Mouse (Mus musculus) adrenal gland, postnatal 25 days (tissue): ENCODE data around the gene Fam81a. TPM values are rescaled to one million over a fixed set of nuclear protein-coding genes. Genes with fewer than 3 reads are reported as not detected.

Experiments used
- DNase-seq: peaks from one replicate; pipeline ENCODE4 v3.0.0; 2021; ENCODE audit warnings: mixed read lengths
- total RNA-seq: library from RNA; stranded (reverse); gene quantifications from 2 replicates; pipeline ENCODE4 v1.2.3, GENCODE M21; 2021

Fam81a gene
- total RNA-seq, 1 experiment from 2014 or later = 4.0 TPM

DNA sequence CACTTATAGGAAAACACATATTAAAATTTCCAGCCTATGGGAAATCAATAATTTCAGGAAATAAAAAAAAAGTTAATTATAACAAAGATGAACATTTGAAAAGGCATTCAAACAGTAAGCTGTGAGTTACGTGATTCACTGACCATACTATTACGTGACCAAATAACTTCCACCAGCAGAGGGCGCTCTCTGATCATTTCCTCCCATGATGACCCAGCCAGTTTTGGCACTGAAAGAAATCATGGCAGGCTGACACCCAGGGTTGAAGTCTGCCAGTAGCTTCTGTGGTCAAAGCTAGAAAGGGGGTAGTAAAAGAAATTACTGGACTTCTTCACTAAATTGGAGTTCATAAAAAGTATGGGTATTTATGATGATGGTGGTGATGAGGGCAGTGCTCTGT, 33.1 kb downstream of the Fam81a start:
- DNase-seq = peak; percentile 84

GRCm38 (mm10) chr9:70108151-70108550, 34.2 kb downstream of the Fam81a start:
- DNase-seq = no peak

DNA sequence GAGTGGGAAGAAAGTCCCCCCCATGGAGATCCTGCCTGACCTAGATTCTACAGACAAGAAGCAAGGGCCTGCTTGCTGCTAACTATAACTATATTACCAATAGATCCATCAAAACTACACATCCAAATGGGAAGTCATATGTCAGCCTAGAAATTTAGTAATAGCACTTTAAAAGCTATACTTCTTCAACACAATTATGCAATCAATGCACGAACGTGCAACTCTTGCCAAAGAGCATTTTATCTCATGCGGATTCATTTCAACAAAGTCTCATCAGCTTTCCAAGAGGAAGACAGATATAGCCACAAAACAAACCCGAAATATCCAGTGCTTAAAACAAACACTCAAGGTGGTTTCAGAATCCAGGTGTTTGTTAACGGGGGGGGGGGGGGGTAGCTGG, 36.8 kb downstream of the Fam81a start:
- DNase-seq = no peak

- peak; percentile 26 for DNase-seq
These were observed 39.3 kb downstream of the Fam81a start for GRCm38 (mm10) chr9:70103106-70103505.

DNA sequence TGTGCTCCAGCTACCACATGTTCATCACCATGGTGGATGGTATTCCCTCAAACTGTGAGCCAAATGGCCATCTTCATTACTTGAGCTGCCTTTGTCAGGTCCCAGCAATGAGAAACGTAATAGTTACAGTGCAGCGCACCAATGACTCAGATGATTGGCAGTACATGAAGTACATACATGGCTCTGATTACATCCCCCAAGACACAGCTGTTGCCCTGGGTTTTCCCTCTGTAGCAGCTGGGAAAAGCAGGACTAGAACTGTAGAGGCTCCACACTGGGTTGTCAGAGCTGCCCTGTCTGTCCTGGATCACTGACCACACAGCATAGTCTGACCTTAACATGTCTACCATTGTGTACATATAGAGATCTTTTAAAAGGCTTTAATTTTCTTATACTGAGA, 44.8 kb downstream of the Fam81a start:
- no peak for DNase-seq

DNA sequence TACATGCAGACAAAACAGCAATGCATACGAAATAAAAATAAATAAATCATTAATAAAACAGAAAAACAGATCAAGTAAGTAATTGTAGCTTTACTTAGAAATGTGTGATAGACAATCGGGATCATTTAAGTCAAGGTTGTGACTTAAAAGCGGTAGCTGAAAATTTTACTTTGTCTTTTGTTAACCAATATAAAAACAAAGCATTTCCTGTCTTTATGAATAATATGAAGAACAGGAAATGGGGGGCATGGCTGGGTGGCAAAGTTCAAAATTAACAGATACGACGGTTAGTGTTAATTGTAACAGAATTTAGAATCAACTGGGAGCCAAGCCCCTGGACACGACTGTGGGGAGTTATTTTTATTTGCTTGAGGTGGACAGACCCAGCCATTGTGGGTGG, 47.3 kb downstream of the Fam81a start:
- DNase-seq = no peak

DNA sequence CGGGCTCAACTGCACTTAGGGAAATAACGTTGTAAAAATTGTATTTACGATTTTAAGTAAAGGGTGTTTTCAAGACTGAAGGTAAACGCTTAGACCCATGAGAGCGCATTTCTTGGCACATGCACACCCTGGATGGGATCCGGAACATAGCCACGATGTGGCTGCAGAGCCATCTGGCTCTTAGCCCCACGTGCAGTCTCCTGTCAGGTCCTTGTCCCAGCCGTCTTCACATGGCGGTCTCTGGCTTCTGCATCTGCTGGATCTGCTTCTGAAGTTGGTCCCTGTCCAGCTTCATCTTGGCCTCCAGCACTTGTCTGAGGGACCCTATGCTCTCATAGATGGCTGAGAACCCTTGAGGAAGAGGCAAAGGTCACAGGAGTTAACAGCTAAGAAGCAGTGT, 51.8 kb downstream of the Fam81a start:
- DNase-seq = no peak

GRCm38 (mm10) chr9:70088786-70089096, 53.6 kb downstream of the Fam81a start:
- no peak for DNase-seq

DNA sequence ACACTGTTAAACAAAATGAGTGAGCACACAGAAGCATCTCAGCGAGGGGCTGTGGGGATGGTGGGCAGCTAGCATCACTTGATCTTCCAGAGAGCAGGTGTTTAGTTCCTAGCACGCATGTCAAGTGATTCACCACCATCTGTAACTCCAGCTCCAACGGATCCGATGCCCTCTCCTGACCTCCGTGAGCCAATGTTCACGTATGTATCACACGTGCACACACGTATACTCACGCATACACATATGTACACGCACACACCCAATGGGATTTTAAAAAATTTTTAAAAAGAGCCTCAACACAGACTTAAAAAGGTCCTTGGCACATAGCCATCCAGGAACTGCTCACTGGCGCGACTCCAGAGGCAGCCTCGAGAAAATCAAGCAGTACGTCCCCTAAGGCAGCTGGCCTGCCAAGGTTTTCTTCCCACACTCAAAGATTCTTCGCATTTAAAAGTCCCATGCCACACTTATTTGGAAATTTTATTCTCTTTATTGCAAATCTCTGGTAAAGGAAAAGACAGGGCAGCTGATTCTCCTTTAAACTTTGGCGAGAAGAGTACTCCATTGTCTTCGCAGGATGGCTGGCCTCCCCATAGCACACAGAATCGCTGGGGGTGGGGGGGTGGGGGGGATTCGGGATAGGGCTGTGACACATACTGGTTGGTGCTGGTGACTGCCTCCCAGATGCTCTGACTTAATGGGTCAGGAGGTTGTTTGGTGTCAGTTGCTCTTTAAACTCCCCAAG, 54.1 kb downstream of the Fam81a start:
- DNase-seq = peak; percentile 45

DNA sequence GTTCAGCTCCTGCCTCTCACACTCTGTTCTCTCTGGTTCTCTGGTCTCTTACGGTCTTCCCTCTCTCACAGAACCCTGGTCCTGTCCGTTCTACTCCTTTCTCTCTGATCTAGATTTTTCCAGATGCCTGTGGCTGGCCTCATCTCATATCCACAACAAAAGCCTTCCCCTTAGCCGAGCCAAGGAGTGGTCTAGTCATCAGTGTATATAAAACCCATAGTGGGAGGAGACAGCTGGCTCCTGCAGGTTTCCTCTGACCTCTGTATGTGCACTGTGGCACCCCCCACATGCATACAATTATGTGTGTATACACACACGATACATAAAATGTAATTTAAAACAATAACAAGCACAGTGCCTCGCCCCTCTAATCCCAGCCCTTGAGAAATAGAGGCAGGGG, 55.0 kb downstream of the Fam81a start:
- no peak for DNase-seq

GRCm38 (mm10) chr9:70086091-70086490, 56.3 kb downstream of the Fam81a start:
- no peak for DNase-seq

- DNase-seq = peak; percentile 53
These were observed 58.3 kb downstream of the Fam81a start for GRCm38 (mm10) chr9:70084107-70084506.

GRCm38 (mm10) chr9:70082357-70083204, 59.8 kb downstream of the Fam81a start:
- DNase-seq = no peak

DNA sequence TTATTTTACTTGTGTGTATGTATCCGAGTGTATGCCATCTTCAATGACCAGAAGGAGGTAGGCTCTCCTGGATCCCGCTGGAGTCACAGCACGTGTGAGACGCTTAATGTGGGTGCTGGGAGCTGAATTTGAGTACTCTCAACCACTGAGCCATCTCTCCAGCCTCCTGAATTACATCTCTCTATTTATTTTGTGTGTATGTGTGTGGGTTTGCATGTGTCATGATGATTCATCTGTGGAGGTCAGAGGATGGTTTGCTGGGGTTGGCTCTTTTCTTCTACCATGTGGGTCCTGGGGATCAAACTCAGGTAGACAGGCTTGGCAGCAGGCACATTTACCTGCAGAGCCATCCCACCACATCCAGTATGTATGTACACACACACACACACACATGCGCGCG, 60.6 kb downstream of the Fam81a start:
- DNase-seq = no peak

- no peak for DNase-seq
These were observed 61.4 kb downstream of the Fam81a start for GRCm38 (mm10) chr9:70080976-70081375.

DNA sequence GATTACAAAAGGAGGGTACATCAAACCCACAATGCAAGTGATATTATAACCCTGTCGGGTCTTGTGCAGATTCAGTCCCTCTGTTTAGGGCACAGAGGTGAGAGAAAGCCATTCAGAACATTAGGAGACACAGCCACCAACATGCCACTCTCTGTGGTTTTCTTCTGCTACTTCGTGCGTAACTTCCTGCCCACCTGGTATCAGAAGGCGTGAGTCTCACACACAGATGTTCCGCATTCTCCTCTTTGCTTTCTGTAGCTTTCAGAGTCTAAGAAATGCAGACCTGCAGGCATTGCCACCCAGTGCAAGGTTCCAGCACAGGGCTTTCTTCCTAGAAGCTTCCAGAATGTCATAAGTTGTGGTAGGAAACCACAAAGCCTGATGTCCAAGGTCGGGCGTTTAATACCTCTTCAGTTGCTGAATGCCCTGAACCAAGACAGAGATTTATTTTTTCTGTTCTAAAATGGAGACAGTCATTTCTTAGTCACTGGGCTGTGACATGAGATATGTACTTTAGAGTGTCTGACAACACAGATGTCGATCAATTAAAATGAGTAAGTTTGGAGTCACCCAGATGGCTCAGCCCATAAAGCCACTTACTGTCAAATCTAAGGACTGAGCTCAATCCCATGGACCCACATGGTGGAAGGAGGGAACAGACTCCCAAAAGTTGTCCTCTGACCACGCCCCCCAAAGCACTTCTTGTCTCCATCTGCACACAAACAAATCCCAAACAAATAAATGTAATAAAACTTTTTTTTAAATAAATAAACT, 62.1 kb downstream of the Fam81a start:
- no peak for DNase-seq

DNA sequence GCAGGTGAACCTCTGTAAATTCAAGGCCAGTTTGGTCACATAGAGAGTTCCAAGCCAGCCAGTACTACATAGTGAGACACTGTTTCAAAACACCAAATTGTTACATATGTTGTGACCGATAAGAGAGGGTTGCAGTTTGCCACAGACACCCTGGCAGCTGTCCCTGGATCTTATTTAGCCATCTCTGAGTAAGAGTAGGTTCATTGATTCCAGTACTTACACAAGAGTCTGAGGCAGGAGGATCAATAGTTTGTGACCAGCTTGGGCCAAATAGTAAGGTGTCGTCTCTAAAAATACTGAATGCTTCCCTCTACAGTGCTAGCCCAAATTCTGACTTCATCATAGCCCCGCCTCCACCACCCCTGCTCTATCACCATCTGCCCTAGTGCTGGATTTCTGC, 64.3 kb downstream of the Fam81a start:
- DNase-seq = no peak

GRCm38 (mm10) chr9:70077170-70077569, 65.2 kb downstream of the Fam81a start:
- no peak for DNase-seq

- DNase-seq = no peak
These were observed 70.0 kb downstream of the Fam81a start for GRCm38 (mm10) chr9:70072387-70072786.

GRCm38 (mm10) chr9:70069961-70070435, 72.4 kb downstream of the Fam81a start:
- peak; percentile 42 for DNase-seq

- no peak for DNase-seq
These were observed 74.9 kb downstream of the Fam81a start for GRCm38 (mm10) chr9:70067497-70067896.

GRCm38 (mm10) chr9:70062012-70062411, 80.3 kb downstream of the Fam81a start:
- no peak for DNase-seq

DNA sequence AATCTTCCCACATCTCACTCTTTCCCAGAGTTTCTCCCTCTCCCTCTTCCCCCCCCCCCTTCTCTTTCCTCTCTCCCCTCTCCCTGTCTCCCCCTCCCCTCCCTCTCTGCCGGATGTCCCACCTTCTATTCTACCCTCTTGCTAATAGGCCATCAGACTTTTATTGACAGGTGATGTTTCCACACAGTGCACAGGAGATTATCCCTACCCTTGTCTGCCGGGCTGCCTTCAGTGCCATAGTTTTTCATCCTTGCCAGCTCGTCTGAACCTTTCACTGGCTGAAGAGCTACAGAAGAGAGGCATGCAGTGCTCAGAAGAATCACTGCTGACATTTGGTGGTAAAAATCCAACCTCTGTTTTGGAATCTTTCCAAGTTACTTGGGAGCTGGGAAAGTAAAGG, 88.9 kb downstream of the Fam81a start:
- no peak for DNase-seq
